Mouse (Mus musculus) monocyte, adult 5-6 weeks (primary cell): Measurements from ENCODE around the gene Ank3. TPM values are rescaled to one million over a fixed set of nuclear protein-coding genes. Genes with fewer than 3 reads are reported as not detected.

Experiments used
- ATAC-seq: fragments of 153-309, 156-312 bp; replicated peaks from 2 replicates; pipeline ENCODE4 v1.8.0; 2017; ENCODE audit warnings: mild to moderate bottlenecking; ENCODE audit not compliant: low TSS enrichment, insufficient number of reproducible peaks, severe bottlenecking, poor library complexity, low FRiP score
- total RNA-seq: library from RNA; stranded (forward); fragments of 200-1000, 200-491, 200-594 nt; gene quantifications from 3 replicates; pipeline ENCODE4 v1.2.3, GENCODE M21; 2017

Ank3 gene
- total RNA-seq, 1 experiment from 2014 or later: not detected

DNA sequence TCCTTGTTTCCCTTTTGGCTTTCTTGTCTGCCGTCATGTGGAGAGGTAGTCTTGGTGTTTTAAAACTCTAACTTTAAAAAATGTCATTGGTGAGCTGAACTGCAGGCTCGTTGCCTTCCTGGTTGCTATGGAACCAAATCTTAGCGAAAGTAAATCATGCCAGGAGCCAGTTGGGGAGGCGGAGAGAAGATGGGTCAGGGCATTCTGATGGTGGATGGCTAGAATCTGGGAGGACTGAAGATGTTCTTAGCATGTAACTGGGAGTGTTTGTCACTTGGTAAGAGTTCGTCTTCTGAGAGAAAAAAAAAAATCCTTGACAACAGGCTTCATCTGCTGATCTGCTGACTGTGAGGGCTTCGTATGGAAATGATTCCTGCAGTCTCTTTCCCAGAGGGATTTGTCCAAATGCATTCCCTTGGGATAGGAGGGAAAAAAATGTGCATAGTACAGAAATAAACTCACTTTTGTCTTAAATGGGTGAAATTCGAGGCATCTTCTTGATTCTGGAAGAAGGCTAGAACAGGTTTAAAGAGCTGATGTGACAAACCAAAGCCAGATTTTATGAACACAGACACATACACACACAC lies 232.3 kb downstream of the Ank3 start:
- no peak for ATAC-seq

DNA sequence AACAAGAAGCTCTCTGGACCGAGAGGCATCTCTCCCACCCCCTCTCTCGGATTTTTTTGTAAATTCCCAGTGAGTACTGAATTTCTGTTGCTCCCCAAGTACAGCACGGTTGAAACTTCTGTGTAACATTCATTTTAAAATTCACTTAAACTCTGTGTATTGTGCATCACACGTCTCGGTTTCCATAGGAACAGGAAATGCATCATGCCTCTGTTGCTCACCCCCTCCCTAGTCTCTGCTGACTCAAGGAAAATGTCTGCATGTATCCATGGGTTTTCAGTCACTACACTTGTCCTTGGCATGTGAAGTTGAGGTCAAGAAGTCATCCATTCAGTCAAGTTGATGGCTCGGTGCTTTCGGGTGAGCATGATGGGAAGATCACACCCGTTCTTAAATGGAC lies 234.3 kb downstream of the Ank3 start:
- ATAC-seq: no peak

DNA sequence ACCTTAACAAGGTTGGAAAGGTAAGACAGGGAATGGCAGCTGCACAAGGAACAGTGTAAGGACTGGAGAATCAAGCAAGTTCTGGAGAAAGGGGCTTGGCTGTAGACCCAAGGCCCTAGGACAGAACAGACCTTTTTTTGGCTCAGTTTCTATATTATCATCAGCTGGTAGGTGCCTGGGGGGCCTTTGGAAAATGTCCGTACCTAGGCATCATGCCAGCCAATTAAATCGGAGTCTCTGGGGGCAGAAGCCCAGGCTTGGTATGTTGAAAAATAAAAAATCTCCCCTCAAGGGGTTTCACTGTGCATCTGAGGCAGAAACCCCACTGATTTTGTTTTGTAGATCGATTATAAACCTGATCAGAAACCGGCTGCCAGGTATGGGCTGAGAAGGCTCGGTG lies 236.3 kb downstream of the Ank3 start:
- no peak for ATAC-seq

DNA sequence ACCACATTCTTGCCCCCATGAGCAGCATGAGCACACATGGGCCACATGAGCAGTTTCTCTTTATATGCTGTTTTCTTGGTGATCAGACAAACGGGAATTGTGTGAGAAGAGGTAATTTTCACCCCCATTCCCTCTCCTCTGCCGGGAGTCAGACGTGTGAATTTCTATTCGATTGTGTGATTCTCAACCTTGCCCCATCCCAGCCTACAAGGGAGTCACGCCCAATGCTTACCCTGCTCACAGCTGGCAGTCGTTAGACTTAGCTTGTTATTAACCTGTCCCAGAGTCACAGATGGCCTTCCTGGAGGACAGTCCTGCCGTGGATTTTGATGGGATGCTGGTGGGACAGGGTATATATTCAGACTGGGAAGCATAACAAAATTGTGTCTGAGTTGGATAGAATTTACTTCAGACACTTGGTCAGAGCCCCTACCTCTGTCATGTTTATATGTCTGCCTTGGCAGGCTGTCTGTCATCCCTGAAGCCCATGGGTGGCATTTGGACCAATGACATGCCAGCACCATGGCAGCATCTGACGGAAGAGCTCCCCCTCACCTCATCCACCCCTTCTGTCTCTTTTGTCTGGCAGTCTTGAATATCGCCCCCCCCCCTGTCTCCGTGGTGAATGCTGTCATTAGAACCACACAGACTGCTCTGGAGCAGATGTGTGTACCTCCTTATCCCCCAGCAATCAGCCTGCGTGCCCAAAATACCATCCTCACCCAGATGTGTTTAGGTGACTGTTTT lies 237.5 kb downstream of the Ank3 start:
- ATAC-seq: no peak

DNA sequence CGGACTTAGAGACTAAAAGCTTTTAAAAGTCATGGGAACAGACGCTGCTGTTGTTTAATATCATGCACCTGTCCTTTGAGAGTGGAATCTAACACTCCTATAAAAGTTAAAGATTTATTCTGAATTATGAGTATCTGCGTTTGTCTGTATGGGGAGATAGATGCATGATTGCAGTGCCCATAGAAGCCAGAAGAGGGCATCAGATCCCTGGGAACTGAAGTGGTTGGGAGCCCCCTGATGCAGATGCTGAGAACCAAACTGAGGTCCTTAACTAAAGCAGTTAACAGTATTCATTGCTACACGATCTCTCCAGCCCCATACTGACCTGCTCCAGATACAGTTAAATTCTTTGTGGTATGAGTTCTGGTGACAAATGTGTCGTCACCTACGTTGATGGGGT lies 240.6 kb downstream of the Ank3 start:
- no peak for ATAC-seq

DNA sequence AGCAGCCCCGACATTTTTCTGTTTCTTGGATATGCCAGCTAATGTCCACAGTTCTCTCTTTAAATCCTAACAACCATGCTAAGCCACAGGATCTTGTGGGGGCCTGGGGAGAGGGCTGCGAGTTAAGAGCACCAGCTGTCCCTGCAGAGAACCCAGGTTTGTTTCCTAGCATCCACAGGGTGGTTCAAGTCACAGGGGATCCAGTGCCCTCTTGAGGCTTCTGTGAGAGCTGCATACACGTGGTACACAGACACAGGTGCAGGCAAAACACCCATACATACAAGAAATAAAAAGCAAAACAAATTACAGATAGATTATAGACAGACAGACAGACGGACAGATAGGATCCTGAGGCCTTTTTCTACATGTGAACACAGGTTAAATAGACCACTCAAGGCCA lies 242.0 kb downstream of the Ank3 start:
- no peak for ATAC-seq

DNA sequence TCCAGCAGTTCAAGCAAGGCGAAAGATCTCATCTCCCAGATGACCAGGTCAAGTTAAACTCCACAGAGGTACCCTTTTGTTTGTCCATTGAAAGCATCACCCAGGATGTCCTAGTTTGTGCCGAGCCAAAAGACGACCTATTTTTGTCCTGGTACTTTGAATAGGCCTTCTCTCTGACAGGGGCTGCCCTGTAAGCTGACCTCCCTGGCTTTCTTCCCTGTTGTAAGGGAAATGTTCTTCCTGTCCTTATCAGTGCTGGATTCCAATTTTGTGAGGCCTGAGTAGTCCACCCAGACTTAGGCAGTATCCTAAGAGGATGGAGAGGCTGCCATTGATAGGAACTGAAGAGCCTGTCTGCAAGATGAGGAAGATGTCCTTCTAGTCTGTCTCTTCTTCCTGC lies 244.9 kb downstream of the Ank3 start:
- ATAC-seq: no peak

DNA sequence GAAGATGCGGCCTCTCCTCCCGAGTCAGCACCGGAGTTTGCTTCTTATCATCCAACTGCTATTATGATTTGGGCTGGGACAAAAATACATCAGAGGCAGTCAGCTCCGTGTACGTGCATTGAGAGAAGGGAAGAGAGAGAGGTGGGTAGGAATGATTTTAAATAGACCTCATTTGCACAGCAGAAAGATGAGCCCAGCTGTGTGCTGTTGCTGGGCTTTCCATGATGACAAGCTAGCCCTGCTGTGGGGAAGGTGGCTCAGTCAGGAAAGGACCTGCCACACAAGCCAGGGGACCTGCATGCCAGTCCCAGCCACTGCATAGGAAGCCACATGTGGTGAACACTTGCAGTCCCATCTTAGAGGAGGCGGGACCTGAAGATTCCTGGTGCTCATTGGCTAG lies 245.4 kb downstream of the Ank3 start:
- no peak for ATAC-seq

DNA sequence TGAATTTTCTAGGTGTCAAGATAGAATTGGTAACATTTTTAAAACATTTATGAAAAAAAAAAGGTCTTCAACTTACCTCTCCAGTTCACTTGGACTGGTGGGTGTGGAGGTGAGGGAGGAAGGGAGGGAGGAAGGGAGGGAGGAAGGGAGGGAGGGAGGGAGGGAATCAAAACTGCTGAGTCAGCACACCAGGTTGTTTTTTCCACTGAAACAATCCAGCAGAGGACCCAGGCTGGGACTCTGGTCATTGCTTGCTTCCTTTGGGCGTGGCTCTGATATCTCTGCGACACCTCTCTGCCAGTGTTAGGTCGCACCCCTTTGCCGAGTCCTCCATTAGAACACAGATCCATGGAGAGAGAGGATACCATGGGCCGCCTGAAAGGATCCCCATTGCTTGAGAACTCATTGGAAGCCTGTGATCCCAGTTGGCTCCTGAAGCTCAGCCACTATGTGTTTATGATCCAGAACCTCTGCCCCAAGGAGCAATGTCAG lies 246.8 kb downstream of the Ank3 start:
- no peak for ATAC-seq

DNA sequence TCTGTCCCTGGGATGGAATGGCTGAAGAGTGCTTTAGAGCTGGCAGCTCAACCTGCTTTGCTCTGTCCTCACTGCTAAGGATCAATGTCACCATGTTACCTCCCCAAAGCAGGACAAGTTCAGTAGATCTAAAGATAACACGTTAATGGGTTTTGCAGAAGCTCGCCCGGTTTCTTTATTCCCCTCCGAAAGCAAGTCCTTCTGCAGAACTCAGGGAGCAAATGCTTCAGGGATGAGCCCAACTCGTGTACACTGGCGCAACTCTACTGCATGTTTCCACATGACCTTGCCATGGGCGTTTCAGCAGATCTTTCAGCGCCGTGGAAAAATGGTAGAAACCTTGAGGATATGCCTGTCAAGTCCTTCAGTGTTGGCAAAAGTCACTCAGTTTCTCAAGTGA lies 247.4 kb downstream of the Ank3 start:
- ATAC-seq: no peak

DNA sequence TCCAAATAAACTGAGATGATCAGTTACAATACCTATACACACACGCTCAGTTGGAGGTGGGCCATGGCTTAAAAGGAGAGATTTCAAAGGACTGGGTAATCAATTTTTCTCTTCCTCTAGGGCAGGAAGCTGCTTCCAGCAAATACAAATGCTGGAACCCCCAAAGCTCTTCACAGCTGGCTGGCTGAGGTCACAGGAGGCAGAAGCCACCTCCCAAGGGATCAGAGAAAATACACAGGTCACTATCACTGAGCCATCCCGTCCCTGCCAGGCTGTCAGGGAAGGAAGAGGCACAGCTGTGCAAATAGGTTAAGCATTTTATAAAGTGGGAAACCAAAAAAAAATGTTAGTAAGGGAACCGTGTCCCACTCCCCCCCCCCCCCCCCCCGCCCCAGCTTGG lies 251.5 kb downstream of the Ank3 start:
- no peak for ATAC-seq

DNA sequence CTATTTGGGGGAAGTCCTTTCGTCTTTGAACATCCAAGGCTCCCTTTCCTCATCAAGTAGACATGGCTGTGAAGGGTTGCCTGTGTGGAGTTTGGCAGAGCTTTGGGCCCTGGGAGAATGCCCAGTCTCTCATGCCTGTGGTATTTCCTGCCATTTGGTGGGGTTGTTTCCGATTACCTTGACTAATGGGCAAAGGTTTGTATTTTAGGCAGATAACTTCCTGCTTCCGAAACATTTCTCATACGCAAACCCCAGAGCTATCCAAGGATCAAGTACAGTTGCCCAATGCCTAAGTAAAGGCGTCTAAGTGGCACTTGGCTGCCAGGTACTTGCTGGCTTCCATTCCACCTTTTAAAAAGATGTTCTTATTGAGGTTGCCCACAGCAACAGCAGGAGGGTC lies 254.1 kb downstream of the Ank3 start:
- ATAC-seq: no peak

DNA sequence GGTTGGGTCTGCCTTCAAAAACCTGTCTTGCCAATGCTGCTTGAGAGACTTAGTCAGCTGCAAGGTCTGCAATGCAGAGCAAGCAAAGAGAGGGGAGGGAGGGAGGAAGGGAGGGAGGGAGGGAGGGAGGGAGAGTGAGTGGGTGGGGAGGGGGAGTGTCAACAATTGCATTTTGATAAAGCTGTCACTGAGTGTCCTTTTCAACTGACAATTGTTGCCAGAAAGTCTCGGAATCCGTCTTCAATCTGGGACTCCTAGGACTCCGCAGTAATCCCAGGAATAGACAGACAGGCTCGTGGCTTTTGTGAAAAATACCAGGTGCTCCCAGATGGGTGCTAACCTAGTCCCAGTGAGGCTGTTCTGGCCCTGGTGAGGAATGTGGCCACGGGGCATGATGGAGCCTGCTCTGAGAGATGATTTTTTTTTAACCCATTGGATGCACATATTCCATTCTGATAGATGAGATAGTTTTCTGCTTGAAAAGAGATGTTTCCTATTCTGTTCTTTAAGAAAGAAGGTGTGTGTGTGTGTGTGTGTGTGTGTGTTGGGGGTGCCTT lies 254.6 kb downstream of the Ank3 start:
- no peak for ATAC-seq

DNA sequence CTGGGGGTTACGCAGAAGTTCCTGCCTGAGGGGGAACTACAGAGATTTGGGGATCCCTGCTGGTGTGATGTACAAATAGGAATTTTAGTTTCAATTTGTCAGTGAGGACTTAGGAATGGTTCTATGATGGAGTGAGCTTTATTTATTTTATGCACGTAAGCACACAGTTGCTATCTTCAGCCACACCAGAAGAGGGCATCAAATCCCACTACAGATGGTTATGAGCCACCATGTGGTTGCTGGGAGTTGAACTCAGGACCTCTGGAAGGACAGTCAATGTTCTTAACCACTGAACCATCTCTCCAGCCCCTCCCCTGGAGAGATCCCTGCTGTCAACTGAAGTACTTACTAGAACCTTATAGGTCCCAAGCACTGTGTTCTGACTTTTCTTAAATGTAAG lies 255.6 kb downstream of the Ank3 start:
- no peak for ATAC-seq

DNA sequence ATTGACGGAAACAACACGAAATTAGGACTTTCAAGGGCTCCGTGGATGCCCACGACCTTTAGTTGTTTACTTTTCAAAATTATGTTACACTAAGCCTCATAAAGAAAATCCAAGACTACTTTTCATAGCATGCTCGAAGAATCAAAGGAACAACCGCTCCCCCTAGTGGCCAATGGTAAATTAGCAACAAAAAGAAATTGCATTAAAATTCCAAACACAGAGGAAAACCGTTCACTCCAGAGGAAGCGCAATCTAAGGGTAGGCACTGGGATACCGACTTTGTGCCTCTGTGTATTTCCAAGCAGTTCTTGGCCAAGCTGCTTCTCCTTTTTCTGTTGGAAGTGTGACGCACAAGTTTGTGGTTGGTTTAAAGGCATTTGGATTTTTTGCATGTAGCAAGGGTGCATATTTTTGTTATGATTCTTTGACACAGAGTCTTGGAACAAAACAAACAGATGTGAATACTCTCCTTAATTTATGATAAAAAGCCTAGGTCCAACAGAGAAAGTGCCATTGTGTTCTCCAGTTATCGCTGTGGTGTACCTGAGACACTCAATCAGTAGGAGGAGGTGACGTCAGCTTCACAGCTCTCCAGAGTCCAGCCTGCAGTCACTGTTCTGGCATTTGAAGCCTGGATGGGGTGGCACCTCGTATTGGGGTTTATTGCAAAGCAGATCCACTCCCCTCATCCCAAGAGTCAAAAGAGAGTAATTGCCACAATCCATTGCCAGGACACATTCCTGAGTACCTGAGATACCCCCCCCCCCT lies 256.5 kb downstream of the Ank3 start:
- no peak for ATAC-seq

DNA sequence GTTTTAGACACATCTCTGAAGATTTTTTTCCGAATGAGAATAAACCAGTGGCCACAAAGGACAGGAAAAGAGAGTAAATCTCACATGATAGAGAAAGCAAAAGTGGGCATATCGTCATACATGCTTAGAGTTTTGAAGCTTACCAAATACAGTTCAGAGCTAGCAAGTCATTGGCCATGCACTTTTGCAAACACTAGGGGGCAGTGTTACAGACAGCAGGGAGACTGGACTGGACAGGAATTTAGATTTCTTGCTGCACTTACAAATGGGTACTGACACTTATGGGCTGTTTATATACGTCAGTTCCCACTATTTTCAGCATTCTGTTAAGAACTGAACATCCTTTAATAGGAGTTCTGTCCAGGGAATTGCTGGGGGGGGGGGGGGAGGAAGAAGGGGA lies 257.7 kb downstream of the Ank3 start:
- no peak for ATAC-seq

DNA sequence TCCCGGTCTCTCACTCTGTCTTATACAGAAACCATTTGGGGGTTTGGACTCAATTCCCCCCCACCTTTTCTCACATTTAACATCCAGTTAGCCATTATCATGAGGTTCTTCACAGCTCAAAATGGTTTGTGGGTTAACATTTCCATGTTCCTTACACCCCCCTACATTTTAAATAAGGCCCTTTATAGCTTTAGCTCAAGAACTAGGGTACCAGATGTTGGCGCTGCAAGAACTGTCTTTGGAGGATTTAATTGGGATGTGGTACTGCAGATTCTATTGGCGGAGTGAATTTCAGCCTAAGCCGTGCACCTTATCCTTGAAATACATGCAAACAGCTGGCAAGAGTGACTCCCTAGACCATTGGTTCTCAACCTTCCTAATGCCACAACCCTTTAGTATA lies 261.2 kb downstream of the Ank3 start:
- no peak for ATAC-seq

DNA sequence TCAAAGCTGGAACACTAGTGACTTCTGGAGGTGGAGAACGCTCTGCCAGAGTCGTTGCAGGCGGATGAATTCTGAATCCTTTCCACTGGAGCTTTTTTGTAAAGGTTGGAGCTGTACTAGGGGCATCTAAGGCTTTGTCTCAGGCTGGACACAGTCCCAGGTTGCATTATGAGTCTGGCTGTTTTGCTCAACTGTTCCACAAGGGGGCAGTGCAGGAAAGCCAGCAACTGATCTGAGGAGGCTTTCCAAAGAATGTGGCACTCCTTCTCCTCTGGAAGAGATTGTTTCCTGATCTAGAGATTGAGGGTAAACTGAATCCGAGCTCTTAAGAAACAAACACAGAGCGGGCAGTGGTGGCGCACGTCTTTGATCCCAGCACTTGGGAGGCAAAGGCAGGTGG lies 263.8 kb downstream of the Ank3 start:
- no peak for ATAC-seq

DNA sequence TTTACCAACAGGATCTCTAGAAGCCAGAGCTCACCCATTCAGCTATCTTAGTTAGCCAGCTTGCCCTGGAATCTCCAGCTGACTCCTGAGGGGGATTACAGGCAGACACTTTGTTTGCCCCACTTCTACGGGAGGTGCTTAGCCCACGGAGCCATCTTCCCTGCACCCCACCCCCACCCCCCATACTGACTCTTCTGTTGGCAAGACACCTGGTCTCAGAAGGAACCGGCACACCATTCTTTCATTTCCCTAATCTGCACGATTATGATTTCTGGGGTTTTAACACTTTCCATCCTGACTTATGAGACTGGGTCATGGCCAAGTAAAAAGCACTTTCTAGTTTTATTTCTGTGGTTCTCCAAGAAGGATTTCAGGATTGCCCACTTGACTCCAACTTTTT lies 268.9 kb downstream of the Ank3 start:
- no peak for ATAC-seq

DNA sequence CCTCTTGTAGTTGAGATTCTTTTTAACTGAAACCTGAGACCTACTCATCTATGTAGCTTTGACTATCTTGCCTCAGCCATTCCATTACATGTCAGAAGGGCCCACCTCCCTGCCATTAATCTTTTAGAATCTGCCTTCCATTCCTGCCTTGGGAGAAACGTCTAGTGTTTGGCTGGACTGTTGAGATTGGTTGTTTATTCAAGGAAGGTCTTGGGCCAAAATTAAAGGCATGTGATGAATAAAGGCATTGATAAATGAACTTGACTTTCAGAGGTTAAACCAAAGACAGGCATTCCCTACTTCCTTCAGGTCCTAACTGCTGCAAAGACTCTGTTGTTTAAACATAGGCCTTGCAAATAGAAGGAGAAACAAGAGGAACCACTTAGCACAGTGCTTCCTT lies 271.9 kb downstream of the Ank3 start:
- ATAC-seq: no peak
